Mouse (Mus musculus) embryonic fibroblast, embryonic 13.5 days (primary cell): Measurements from ENCODE around the gene Hip1.

ENCODE experiments used
- CTCF ChIP-seq: IDR thresholded peaks from 2 replicates; pipeline ENCODE4 v1.5.1; 2011; ENCODE audit warnings: mild to moderate bottlenecking, control low read depth, low read length, moderate library complexity, borderline replicate concordance; ENCODE audit not compliant: insufficient read depth
- POLR2A ChIP-seq: IDR thresholded peaks from 2 replicates; pipeline ENCODE4 v1.6.1; 2011; ENCODE audit warnings: low read depth, mild to moderate bottlenecking, control low read depth, low read length, moderate library complexity

DNA sequence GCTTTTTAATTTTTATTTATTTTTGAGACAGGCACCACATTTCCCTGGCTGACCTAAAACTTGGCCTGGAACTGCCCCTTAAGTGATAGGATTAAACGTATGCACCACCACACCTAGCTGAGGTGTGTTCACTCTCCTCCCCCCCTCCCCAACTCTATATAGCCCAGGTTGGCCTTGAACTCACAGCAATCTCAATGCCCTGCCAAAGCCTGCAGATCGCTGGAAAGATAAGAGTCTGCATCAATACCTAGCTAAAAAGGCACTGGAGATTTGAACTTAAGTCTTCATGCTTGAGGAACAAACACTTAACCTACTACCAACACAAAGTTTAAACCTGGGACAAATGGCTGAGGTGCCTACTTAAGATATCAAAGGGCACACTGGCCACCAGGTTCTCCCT is 52.8 kb downstream of the Hip1 start:
- TF ChIP-seq CTCF, result no peak
- no peak for TF ChIP-seq POLR2A
